Mouse (Mus musculus): ENCODE measurements around the gene Nfyc. TPM values are rescaled to one million over a fixed set of nuclear protein-coding genes. Genes with fewer than 3 reads are reported as not detected.

Nfyc gene
- polyA plus RNA-seq, 1 experiment from 2014 or later = 123 TPM

GRCm38 (mm10) chr4:120734012-120734622 is 97.3 kb downstream of the Nfyc start:
- no peak for ATAC-seq (ENCODE audit: low FRiP score)
- WGBS = 84% methylated on average over 5 of the region's 5 CpGs

GRCm38 (mm10) chr4:120732737-120733136 is 98.6 kb downstream of the Nfyc start:
- Histone ChIP-seq H3K36me3 (ENCODE audit: control insufficient read depth, insufficient read depth, low read length) (no peaks in the 10 kb centered on the region), H3K27me3 (ENCODE audit: control insufficient read depth, insufficient read depth, low read length) (peaks cover 10% of the 10 kb centered on the region), H3K9ac (ENCODE audit: low read depth, low read length) (no peak overlapping the region), H3K4me1 (replicated peaks; ENCODE audit: control insufficient read depth, insufficient read depth, low read length) (no peaks in the 10 kb centered on the region; the same call in none of the 2 replicates), H3K4me3 (ENCODE audit: low read depth, low read length) (no peak overlapping the region), H3K4me2 (replicated peaks; ENCODE audit: low read depth, low read length) (no peak overlapping the region), H3K9me3 (ENCODE audit: control insufficient read depth, low read length) (no peaks in the 10 kb centered on the region), H3K27ac (ENCODE audit: low read depth, low read length) (no peak overlapping the region)
- no peak for DNase-seq (ENCODE audit: low spot score)
- ATAC-seq (ENCODE audit: low FRiP score) = no peak
- 91% methylated on average over 6 of the region's 6 CpGs for WGBS

More at GRCm38 (mm10) chr4:120734012-120734622, 97.3 kb downstream of the Nfyc start:
- H3K9me3 ChIP-seq (ENCODE audit: control insufficient read depth, low read length) = no peaks in the 10 kb centered on the region
- no peak overlapping the region for H3K9ac ChIP-seq (ENCODE audit: low read depth, low read length)
- H3K27ac ChIP-seq (ENCODE audit: low read depth, low read length) = no peak overlapping the region
- no peak overlapping the region for H3K4me2 ChIP-seq (replicated peaks; ENCODE audit: low read depth, low read length)
- no peak overlapping the region for H3K4me3 ChIP-seq (ENCODE audit: low read depth, low read length)
- peaks cover 10% of the 10 kb centered on the region for H3K27me3 ChIP-seq (ENCODE audit: control insufficient read depth, insufficient read depth, low read length)
- DNase-seq (ENCODE audit: low spot score) = no peak
- H3K4me1 ChIP-seq (replicated peaks; ENCODE audit: control insufficient read depth, insufficient read depth, low read length) = no peaks in the 10 kb centered on the region; the same call in none of the 2 replicates
- H3K36me3 ChIP-seq (ENCODE audit: control insufficient read depth, insufficient read depth, low read length) = no peaks in the 10 kb centered on the region

- Histone ChIP-seq H3K4me2 (replicated peaks; ENCODE audit: low read depth, low read length) (peak overlapping the region; percentile 89), H3K27me3 (ENCODE audit: control insufficient read depth, insufficient read depth, low read length) (peaks cover 10% of the 10 kb centered on the region), H3K9me3 (ENCODE audit: control insufficient read depth, low read length) (no peaks in the 10 kb centered on the region), H3K4me3 (ENCODE audit: low read depth, low read length) (peak overlapping the region; percentile 48), H3K27ac (ENCODE audit: low read depth, low read length) (no peak overlapping the region), H3K36me3 (ENCODE audit: control insufficient read depth, insufficient read depth, low read length) (no peaks in the 10 kb centered on the region), H3K9ac (ENCODE audit: low read depth, low read length) (peak overlapping the region; percentile 42), H3K4me1 (replicated peaks; ENCODE audit: control insufficient read depth, insufficient read depth, low read length) (no peaks in the 10 kb centered on the region; the same call in none of the 2 replicates)
- WGBS = 1% methylated on average over 40 of the region's 40 CpGs
- peak; percentile 81 for ATAC-seq (ENCODE audit: low FRiP score)
- peak; percentile 83 for DNase-seq (ENCODE audit: low spot score)
Measured at GRCm38 (mm10) chr4:120731030-120731644, 100.2 kb downstream of the Nfyc start.

- no peaks in the 10 kb centered on the region; the same call in none of the 2 replicates for H3K4me1 ChIP-seq (replicated peaks; ENCODE audit: control insufficient read depth, insufficient read depth, low read length)
- ATAC-seq (ENCODE audit: low FRiP score) = no peak; the same call in 1 of the 2 replicates
- no peak overlapping the region for H3K9ac ChIP-seq (ENCODE audit: low read depth, low read length)
Measured at GRCm38 (mm10) chr4:120730574-120730973, 100.8 kb downstream of the Nfyc start.

GRCm38 (mm10) chr4:120730146-120730545 is 101.2 kb downstream of the Nfyc start:
- Histone ChIP-seq H3K27ac (ENCODE audit: low read depth, low read length) (no peak overlapping the region), H3K27me3 (ENCODE audit: control insufficient read depth, insufficient read depth, low read length) (peaks cover 10% of the 10 kb centered on the region), H3K9ac (ENCODE audit: low read depth, low read length) (no peak overlapping the region), H3K36me3 (ENCODE audit: control insufficient read depth, insufficient read depth, low read length) (no peaks in the 10 kb centered on the region), H3K4me2 (replicated peaks; ENCODE audit: low read depth, low read length) (no peak overlapping the region), H3K9me3 (ENCODE audit: control insufficient read depth, low read length) (no peaks in the 10 kb centered on the region), H3K4me3 (ENCODE audit: low read depth, low read length) (no peak overlapping the region), H3K4me1 (replicated peaks; ENCODE audit: control insufficient read depth, insufficient read depth, low read length) (no peaks in the 10 kb centered on the region; the same call in none of the 2 replicates)
- 72% methylated on average over 6 of the region's 6 CpGs for WGBS
- ATAC-seq (ENCODE audit: low FRiP score) (no peak), DNase-seq (ENCODE audit: low spot score) (no peak)

More at GRCm38 (mm10) chr4:120730574-120730973, 100.8 kb downstream of the Nfyc start:
- no peaks in the 10 kb centered on the region for H3K36me3 ChIP-seq (ENCODE audit: control insufficient read depth, insufficient read depth, low read length)
- H3K27me3 ChIP-seq (ENCODE audit: control insufficient read depth, insufficient read depth, low read length) = peaks cover 10% of the 10 kb centered on the region
- no peak for DNase-seq (ENCODE audit: low spot score)
- no peak overlapping the region for H3K27ac ChIP-seq (ENCODE audit: low read depth, low read length)
- WGBS = 31% methylated on average over 6 of the region's 6 CpGs
- no peaks in the 10 kb centered on the region for H3K9me3 ChIP-seq (ENCODE audit: control insufficient read depth, low read length)
- H3K4me3 ChIP-seq (ENCODE audit: low read depth, low read length) = peak overlapping the region; percentile 48
- H3K4me2 ChIP-seq (replicated peaks; ENCODE audit: low read depth, low read length) = peak overlapping the region; percentile 89

GRCm38 (mm10) chr4:120729441-120729840 is 101.9 kb downstream of the Nfyc start:
- Histone ChIP-seq H3K4me1 (replicated peaks; ENCODE audit: control insufficient read depth, insufficient read depth, low read length) (no peaks in the 10 kb centered on the region; the same call in none of the 2 replicates), H3K36me3 (ENCODE audit: control insufficient read depth, insufficient read depth, low read length) (no peaks in the 10 kb centered on the region), H3K27ac (ENCODE audit: low read depth, low read length) (no peak overlapping the region), H3K9ac (ENCODE audit: low read depth, low read length) (no peak overlapping the region), H3K4me3 (ENCODE audit: low read depth, low read length) (no peak overlapping the region), H3K27me3 (ENCODE audit: control insufficient read depth, insufficient read depth, low read length) (peaks cover 10% of the 10 kb centered on the region), H3K4me2 (replicated peaks; ENCODE audit: low read depth, low read length) (no peak overlapping the region), H3K9me3 (ENCODE audit: control insufficient read depth, low read length) (no peaks in the 10 kb centered on the region)
- no peak for DNase-seq (ENCODE audit: low spot score)
- no peak for ATAC-seq (ENCODE audit: low FRiP score)
- 59% methylated on average over 6 of the region's 6 CpGs for WGBS

- H3K4me2 ChIP-seq (replicated peaks; ENCODE audit: low read depth, low read length) = no peak overlapping the region
- H3K4me3 ChIP-seq (ENCODE audit: low read depth, low read length) = no peak overlapping the region
- no peak overlapping the region for H3K27ac ChIP-seq (ENCODE audit: low read depth, low read length)
- no peaks in the 10 kb centered on the region; the same call in none of the 2 replicates for H3K4me1 ChIP-seq (replicated peaks; ENCODE audit: control insufficient read depth, insufficient read depth, low read length)
- WGBS = 79% methylated on average over 11 of the region's 11 CpGs
- ATAC-seq (ENCODE audit: low FRiP score) (no peak), DNase-seq (ENCODE audit: low spot score) (no peak)
- H3K9ac ChIP-seq (ENCODE audit: low read depth, low read length) = no peak overlapping the region
- H3K36me3 ChIP-seq (ENCODE audit: control insufficient read depth, insufficient read depth, low read length) = no peaks in the 10 kb centered on the region
- no peaks in the 10 kb centered on the region for H3K9me3 ChIP-seq (ENCODE audit: control insufficient read depth, low read length)
- H3K27me3 ChIP-seq (ENCODE audit: control insufficient read depth, insufficient read depth, low read length) = peaks cover 10% of the 10 kb centered on the region
Measured at GRCm38 (mm10) chr4:120727842-120728241, 103.5 kb downstream of the Nfyc start.

- no peak overlapping the region for H3K4me3 ChIP-seq (ENCODE audit: low read depth, low read length)
- DNase-seq (ENCODE audit: low spot score) = no peak
- WGBS = 61% methylated on average over 4 of the region's 4 CpGs
- H3K9me3 ChIP-seq (ENCODE audit: control insufficient read depth, low read length) = no peaks in the 10 kb centered on the region
- H3K36me3 ChIP-seq (ENCODE audit: control insufficient read depth, insufficient read depth, low read length) = no peaks in the 10 kb centered on the region
- no peak overlapping the region for H3K4me2 ChIP-seq (replicated peaks; ENCODE audit: low read depth, low read length)
- no peak overlapping the region for H3K9ac ChIP-seq (ENCODE audit: low read depth, low read length)
- no peak overlapping the region for H3K27ac ChIP-seq (ENCODE audit: low read depth, low read length)
- ATAC-seq (ENCODE audit: low FRiP score) = no peak
- H3K4me1 ChIP-seq (replicated peaks; ENCODE audit: control insufficient read depth, insufficient read depth, low read length) = no peaks in the 10 kb centered on the region; the same call in 1 of the 2 replicates
- no peaks in the 10 kb centered on the region for H3K27me3 ChIP-seq (ENCODE audit: control insufficient read depth, insufficient read depth, low read length)
Measured at GRCm38 (mm10) chr4:120726174-120726573, 105.2 kb downstream of the Nfyc start.

All from hindbrain, embryonic 11.5 days (tissue).